Mouse (Mus musculus) right cerebral cortex, postnatal 36 days (tissue): Measurements from ENCODE around the gene Dad1.

ENCODE experiments used
- DNase-seq, 2 experiments: peaks; one replicate each; pipeline ENCODE4 v3.0.0; 2022; ENCODE audit warnings: low spot score in 2 of 2, mixed read lengths in 1 of 2

Gene Dad1

GRCm38 (mm10) chr14:54224484-54225467 lies 29.1 kb downstream of the Dad1 start:
- DNase-seq: no peak

- DNase-seq: no peak
These were observed 29.9 kb downstream of the Dad1 start for GRCm38 (mm10) chr14:54224064-54224417.

- no peak for DNase-seq
These were observed 30.4 kb downstream of the Dad1 start for GRCm38 (mm10) chr14:54223315-54224063.

DNA sequence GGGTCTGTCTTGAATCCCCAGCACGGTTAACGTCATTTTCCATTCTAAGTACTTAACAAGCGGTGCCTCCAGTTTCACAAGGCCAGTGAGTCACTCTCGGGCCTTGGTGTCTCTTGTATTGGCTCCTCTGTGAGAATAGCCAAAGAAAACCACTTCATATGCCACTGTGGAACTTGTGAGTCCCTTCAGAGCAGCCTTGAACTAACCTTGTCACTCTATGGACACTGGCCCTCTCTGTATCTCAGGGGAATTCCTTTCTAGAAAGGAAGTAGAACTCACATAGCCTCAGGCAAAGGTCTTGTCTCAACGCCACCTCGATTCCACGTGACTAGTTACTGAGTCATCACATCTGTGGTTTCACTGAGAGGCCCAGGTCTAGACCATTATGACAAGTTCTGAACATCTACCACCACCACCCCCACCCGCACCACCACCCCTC lies 31.6 kb downstream of the Dad1 start:
- DNase-seq: no peak

GRCm38 (mm10) chr14:54221641-54222040 lies 32.3 kb downstream of the Dad1 start:
- no peak for DNase-seq

GRCm38 (mm10) chr14:54220726-54221494 lies 33.0 kb downstream of the Dad1 start:
- no peak for DNase-seq

DNA sequence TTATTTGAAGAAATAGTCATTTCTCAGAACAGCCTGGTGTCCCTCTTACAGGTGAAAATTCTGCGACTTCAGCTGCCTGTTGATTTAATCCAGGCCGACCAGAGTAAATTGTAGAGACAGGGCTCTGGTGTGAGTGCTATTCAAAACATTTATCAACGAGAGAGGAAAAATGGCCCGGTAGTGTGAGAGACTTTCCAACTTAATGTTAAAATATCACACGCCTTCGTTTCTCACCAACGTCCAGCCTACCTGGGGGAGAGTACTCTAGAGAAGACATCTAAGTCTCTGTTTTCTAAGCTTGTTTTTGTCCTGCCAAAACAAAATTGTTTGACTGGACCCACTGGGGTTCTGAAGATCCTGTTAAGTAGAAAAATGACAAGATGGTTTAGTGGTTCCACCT lies 34.1 kb downstream of the Dad1 start:
- DNase-seq: no peak

DNA sequence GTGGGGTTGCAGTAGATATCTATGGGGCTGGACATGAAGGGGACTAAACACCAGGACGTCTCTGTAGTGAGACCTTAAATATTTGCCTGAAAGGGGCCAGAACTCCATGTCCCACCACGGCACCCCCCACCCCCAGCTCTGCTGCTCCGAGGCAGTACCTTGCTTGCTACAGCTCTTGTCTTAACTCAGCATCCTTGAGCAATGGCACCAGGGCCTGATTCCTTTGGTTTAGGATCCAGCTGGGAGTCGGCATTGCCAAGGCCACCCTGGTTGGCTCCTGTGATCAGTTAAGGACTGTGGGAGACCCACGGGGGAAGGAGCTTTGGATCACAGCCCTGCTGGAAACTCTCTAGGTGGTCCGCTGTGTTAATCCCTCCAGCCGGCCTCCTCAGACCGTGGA lies 34.6 kb downstream of the Dad1 start:
- DNase-seq: no peak

DNA sequence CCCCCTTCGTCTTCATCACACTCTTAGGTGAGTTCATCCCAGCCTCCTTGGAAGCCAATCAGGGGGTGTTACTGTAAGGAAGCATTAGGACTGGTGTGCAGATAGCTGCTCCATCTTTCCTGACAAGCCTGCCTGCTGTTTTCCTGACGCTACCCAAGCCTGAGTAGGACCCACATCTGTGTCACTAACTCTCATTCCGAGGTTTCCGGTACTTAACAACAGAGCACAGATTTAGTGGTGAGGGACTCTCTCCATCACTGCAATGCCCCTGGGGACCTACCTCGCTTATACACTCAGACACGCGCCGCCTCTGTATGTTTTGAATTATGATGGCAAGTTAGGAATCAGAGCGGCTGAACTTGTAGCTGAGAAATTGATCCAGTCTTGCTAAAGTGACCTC lies 35.2 kb downstream of the Dad1 start:
- no peak for DNase-seq

DNA sequence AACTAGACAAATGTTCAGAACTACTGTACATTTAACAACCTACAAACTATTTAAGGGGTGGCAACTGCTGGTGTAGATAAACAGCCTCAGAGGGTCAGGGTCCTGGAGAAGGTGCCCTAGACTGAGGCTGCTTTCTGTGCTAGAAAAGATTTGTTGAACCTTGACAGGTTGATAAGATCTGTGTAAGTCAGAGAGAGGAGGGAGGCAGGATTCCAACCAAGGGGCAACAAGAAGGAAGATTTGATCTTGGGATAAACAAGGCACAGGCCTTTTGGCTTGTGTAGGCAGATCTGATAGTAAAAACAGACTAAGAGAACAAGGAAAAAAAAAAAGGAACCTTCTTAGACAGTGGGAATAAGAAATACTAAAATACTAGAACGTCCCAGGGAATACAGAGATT lies 35.7 kb downstream of the Dad1 start:
- no peak for DNase-seq

- no peak for DNase-seq
These were observed 37.8 kb downstream of the Dad1 start for GRCm38 (mm10) chr14:54216126-54216525.

GRCm38 (mm10) chr14:54214901-54215300 lies 39.0 kb downstream of the Dad1 start:
- DNase-seq: no peak

- DNase-seq: no peak
These were observed 39.4 kb downstream of the Dad1 start for GRCm38 (mm10) chr14:54214477-54214876.

- DNase-seq: no peak
These were observed 40.2 kb downstream of the Dad1 start for GRCm38 (mm10) chr14:54213734-54214133.

DNA sequence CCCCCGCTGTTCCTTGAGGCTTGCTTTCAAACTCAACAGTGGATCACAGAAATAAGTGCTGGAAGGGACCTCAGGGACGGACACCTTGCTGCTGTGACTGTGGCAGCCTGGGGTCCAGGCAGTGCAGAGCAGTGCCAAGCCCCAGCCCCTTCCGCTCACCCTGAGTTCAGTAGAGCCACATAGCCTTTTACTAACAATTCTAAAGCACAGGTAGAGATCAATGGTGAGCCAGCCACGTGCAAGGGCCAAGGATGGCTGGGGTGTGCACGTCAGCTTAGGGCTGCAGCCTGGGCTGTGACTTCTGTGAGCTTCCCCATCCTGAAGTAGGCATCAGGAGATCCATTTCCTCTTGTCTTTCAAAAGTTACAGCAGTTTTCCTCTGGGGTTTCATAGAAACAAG lies 42.1 kb downstream of the Dad1 start:
- DNase-seq: no peak

- no peak for DNase-seq
These were observed 42.7 kb downstream of the Dad1 start for GRCm38 (mm10) chr14:54211199-54211598.

DNA sequence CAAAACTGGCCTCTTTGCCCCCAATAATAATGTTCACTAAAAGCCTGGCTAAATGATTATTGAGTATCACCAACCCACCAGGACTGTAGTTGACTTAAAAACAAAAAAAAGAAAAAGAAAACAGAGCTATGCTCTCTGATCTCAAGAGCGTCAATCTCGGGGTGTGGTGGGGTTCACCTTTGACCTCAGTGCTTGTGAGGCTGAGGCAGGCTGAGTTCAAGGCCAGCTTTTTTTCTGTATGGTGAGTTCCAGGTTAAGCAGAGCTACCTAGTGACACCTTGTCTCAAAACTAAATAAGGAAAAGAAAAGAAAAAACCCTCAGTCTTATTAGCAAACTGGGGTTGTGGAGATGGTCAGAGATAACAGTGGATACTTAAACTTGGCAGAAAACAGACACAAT lies 43.5 kb downstream of the Dad1 start:
- no peak for DNase-seq

GRCm38 (mm10) chr14:54209932-54210331 lies 44.0 kb downstream of the Dad1 start:
- no peak for DNase-seq

- DNase-seq: no peak
These were observed 45.2 kb downstream of the Dad1 start for GRCm38 (mm10) chr14:54208741-54209140.

GRCm38 (mm10) chr14:54207924-54208323 lies 46.0 kb downstream of the Dad1 start:
- DNase-seq: no peak

- DNase-seq: no peak
These were observed 47.0 kb downstream of the Dad1 start for GRCm38 (mm10) chr14:54206750-54207550.
